Mouse (Mus musculus): ENCODE measurements around the gene Cbr1.
"Not testable (repeated sequence)": the region's sequence is repeated elsewhere in the genome, so short reads cannot be mapped to it uniquely, and the experiment has no call there.

Gene Cbr1

DNA sequence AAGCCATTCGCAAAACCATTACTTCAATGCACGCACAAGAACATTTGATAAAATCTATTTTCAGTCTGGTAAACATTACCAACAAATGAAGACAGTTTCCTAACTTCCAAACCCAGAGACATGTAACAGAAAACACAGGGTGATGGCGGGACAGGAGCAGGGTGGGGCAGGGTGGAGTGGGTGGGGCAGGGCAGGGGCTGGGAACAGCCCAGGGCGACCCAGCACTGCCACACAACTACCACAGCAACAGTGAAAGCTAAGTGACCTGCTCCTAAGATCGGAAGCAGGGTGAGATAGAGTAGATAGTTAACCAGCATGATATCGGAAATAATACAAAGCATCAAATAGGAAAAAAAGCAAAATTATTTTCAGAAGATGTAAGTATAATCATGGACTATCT, 6.2 kb upstream of the Cbr1 start:
- no peak for DNase-seq

- peak; percentile 94 to 96 for DNase-seq
Measured at GRCm38 (mm10) chr16:93603439-93604212, 2.0 kb upstream of the Cbr1 start, which contains the start of gene Setd4. Setd4 (minus strand) TSS chr16:93604063.

DNA sequence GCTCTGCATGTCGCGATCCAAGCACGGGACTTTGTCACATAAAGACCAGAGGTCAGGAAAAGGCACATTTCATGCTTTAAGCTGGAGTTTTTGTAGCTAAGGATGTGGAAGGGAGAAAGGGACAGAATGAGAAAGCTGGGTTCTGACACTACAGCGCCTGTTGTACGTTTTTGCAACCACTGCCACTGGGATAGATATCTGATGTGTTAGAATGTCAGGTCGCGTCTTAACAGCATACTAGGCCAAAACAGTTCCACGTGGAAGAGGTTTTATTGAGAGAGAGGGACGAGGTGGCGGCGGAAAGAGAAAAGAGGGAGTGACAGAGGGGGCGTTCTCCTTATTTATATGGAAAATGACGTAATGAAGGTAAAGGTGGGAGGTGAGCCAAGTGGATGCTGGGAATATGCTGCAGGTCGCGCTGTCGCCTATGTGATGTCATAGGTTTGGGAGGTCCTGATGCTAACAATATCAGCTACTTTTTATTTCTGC, 1.1 kb upstream of the Cbr1 start:
- DNase-seq: peak in 1 of 2 experiments; percentile 17

- no peak for DNase-seq
Measured at GRCm38 (mm10) chr16:93606146-93606545, 493 bp downstream of the Cbr1 start.

DNA sequence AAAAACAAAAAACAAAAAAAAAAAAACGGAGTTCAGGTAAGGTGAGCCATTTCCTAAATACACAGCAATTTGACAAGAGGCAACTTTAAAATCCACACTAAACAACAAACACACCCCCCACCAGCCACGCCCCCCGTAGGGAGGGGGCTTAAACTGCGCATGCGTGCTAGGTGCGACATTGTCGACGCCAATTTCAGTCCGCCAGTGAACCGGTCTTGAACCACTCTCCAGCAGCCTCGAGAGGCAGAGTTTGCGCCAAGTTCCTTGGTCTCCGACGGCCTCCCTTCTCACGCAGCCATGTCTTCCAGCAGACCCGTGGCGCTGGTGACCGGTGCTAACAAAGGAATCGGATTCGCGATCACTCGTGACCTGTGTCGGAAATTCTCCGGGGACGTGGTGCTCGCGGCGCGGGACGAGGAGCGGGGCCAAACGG, 2.0 kb downstream of the Cbr1 start:
- DNase-seq: peak; percentile 86

GRCm38 (mm10) chr16:93608731-93609130, 3.1 kb downstream of the Cbr1 start:
- DNase-seq: no peak

DNA sequence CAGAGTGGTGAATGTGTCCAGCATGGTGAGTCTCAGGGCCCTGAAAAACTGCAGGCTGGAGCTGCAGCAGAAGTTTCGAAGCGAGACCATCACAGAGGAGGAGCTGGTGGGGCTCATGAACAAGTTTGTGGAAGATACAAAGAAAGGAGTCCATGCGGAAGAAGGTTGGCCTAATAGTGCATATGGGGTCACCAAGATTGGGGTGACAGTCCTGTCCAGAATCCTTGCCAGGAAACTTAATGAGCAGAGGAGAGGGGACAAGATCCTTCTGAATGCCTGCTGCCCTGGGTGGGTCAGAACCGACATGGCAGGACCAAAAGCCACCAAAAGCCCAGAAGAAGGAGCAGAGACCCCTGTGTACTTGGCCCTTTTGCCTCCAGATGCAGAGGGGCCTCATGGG, 4.1 kb downstream of the Cbr1 start:
- DNase-seq: no peak

DNA sequence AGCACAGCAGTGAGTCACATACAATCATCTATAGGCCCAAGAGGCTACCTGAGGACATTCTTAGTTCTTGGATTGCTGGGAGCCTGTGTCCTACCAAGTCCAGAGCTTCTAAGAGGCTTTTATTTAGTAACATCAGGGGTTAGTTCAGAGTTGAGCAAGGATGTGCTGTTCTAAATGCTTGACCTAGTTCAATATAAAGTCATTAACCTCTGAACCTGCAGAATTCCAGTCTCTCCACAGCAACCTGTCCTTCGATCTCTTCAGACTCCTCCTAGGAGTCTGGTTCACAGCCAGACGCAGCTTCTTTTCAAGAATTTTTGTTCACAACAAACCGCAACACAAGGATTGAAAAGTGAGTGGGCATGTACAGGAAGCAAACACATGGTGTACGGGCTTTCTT, 5.3 kb downstream of the Cbr1 start:
- no peak for DNase-seq

DNA sequence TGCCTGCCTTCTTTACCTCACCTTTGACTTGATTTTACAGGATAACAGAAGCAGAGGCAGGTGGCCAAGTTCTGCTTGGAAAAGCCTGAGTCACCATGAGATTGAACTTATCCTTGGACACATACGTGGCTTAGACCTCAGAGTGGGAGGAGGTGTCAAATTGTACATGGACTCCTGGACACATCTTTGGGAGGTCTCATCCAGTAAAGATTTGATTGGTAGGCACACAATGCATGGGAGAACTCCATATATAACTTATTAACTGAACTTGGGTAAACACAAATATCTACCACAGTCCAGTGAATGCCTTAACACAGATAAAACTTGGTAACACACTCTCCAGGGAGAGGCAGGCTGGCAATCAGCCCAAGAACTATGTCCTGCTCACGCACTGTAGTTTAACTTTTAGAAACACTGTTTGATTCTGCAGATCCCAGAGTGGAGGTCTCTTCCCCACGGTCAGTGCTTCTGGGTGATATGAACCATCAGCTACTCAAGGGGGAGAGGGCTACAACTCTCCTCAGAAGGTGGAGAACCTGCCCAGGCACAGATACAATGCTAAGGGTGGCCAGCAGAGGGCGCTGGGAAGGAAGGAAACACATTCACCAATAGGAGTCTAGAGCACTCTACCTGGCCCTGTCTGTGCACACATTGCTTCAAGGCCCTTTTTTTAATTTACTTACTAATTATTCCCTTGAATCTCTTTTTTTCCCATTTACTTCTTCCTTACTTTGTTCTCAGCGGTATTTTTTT, 9.6 kb downstream of the Cbr1 start:
- peak; percentile 74 to 78 for DNase-seq

DNA sequence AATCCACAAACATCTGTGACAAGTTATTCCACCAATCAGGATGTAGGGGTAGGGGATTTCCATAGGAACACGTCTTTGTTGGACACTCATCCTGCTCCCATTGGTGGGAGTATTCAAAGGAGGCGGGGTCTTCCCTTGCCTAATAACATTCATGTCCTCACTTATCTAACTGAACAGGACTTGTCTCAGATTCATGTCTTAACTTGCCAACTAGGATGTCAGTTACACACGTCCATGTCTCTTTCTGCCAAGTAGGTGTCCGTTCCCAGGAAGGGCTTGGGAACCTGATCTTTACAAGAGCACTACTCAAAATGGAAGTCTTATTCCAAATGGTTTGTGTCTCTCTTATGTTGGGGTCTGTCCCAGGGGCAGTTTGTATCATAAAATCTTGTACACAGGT, 18.1 kb downstream of the Cbr1 start:
- DNase-seq: not testable (repeated sequence)

- no peak for DNase-seq
Measured at GRCm38 (mm10) chr16:93624671-93625070, 19.0 kb downstream of the Cbr1 start.

- peak in 1 of 2 experiments; percentile 34 for DNase-seq
Measured at GRCm38 (mm10) chr16:93626745-93627144, 21.1 kb downstream of the Cbr1 start.

DNA sequence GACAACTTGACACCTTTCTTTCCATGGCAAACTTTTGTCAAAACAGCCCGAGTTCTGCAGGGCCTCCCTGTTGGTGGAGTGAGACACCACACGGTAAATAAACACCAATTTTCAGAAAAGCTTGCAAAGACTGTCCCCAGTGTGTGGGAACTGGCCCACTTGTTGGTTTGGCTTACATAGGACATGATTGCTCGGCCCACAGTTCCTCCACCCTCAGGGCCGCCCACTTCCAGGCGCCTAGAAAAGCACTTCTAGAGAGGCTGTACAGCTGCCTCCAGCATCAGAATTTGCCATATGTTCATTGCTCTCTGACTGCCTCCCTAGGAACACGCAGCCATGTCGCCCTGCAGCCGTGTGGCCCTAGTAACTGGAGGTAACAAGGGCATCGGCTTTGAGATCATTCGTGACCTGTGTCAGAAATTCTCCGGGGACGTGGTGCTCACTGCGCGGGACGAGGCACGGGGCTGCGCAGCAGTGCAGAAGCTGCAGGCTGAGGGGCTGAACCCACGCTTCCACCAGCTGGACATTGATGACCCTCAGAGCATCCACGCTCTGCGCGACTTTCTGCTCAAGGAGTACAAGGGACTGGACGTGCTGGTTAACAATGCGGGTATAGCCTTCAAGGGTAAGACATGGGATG, 22.2 kb downstream of the Cbr1 start, which contains the start of gene Gm5678:
Gene Gm5678 (plus strand): TSS at position 337 of the 640 bp plus-strand sequence.
- DNase-seq: no peak

DNA sequence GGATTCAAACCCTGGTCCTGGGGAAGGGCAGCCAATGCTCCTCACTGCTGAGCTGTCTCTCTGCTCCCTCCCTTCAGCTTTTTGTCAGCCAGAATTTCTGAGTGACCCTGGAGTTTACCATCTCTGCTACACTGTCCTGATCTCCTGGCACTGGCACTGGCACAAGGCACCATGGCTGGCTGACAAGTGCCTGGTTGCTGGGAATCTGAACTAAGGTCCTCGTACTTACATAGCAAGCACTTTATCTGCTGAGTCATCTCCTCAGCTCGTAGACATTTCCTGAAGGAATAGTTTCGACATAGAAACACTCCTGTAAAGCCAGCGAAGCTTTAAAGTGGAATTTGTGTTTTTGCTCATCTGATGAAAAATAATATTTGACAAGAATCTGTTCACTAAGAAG, 38.4 kb downstream of the Cbr1 start:
- DNase-seq: peak; percentile 21 to 27

DNA sequence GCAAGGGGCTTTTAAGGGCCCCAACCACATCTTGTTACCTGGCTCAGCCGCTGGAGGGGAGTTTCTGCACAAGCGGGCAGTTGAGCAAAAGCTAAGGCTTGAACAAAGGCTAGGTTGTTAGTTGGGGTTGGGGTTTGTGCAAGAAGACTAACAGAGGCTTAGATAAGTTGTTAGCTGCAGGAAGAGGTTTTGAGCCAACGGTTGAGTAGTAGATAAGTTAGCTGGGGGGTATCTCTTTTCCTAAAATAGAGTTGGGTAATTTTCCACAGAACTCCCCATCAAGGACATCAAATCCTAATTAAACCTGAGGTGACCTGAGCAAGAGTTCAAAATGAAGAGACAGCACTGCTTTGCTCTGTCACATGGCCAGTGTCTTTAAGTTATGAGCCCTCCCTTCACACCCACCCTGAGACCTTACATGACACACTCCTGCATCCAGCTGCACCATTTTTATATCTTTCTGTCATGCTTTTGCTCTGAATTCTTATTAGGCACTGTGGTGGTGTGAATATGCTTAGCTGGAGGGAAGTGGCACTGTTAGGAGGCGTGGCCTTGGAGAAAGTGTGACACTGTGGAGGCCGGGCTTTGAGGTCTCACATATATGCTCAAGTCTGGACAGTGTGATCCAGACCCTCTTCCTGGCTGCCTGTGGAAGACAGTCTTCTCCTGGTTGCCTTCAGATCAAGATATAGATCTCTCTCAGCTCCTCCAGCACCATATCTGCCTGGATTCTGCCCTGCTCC, 43.0 kb downstream of the Cbr1 start:
- no peak for DNase-seq
